Mouse (Mus musculus): ENCODE results near the gene Cnmd. TPM values are rescaled to one million over a fixed set of nuclear protein-coding genes. Genes with fewer than 3 reads are reported as not detected.

The Cnmd gene
- polyA plus RNA-seq, 1 experiment: 3.6 TPM

Other genes starting within 250 kb of the Cnmd start
- 5.1 and 7.0 TPM in 2 replicates for gene Kbtbd7, start 235.7 kb downstream of the Cnmd start, polyA plus RNA-seq (2012; rRNA removed)
- 0.34 and 0.39 TPM in 2 replicates for gene Kbtbd6, start 210.3 kb downstream of the Cnmd start, polyA plus RNA-seq (2012; rRNA removed)
- gene Elf1, start 181.0 kb downstream of the Cnmd start, polyA plus RNA-seq (2012; rRNA removed): 16.1 TPM in 2 replicates
- gene Wbp4, start 180.7 kb downstream of the Cnmd start, polyA plus RNA-seq (2012; rRNA removed): 5.3 TPM in 2 replicates
- gene Sugt1, start 74.5 kb downstream of the Cnmd start, polyA plus RNA-seq (2012; rRNA removed): 7.8 TPM in 2 replicates
- gene Pcdh8, start 109.1 kb upstream of the Cnmd start, polyA plus RNA-seq (2012; rRNA removed): 0.12 and 0.75 TPM in 2 replicates

Data from gonadal fat pad, adult 2 months (tissue).